8 mouse cellular contexts compared by ENCODE assay signal in the genomic region with DNA sequence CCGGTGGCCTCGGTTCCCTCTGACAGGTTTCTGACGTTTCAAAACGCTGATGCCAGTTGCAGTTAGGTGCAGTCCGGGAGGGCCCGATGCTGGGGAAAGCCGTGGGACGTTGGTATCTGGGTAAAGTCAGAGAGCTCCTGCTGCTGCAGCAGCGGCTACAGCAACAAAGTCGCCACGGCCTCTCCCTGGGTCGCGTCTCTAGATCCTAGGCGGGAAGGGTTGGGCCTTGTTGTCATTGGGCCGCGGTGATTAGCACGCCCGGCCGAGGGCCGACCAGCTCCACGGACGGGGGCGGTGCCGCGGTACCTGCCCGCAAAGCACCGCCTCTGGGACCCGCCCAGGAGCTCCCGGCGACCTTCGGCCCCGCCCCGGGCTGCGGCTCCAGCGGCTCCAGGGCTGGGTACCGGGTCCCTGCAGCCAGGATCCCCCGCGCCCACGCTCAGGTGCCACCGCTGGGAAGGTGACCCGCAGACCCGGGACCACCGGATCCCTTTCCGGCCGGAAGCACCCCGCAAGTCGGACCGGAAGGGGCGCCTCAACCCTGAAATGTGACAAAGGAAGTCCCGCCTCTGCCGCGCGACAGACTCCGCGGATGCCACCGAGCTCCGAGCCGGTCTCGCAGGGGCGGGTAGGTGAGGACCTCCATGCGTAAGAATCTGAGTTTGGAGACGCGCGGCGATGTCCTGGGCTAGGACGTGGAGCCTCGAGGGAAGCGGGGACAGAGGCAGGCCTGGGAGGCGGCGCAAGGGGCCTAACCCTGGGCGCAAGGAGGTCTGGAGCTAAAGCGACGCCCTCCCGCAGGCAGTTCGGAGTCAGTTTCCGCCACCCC. TPM values are rescaled to one million over a fixed set of nuclear protein-coding genes. Genes with fewer than 3 reads are reported as not detected.
DNase-seq lines count a peak whose midpoint lies in the region; ATAC-seq lines count a peak whose summit lies in the region.

A gene (plus strand): TSS at position 340 of the 829 bp plus-strand sequence.
A gene (minus strand): TSS at position 498 of the 829 bp plus-strand sequence.

- H3K36me3 ChIP-seq in megakaryocyte, embryonic 14.5 days (replicated peaks; ENCODE audit: low read length): peaks cover 66% of the 10 kb centered on the region

- no peaks in the 10 kb centered on the region for H3K27me3 ChIP-seq in megakaryocyte, embryonic 14.5 days (replicated peaks)

- ATAC-seq in inflammation-experienced regulatory T-cells, adult 6 months: peak; percentile 90

- no peaks in the 10 kb centered on the region for H3K9me3 ChIP-seq in megakaryocyte, embryonic 14.5 days

- intact Hi-C loops in gastrocnemius, postnatal 14 days (cut with DNase I; ENCODE audit: low total_unique reads): no loop called here

- H3K4me3 ChIP-seq in megakaryocyte, embryonic 14.5 days (replicated peaks): peak within 1 kb of the TSS; percentile 98

- peaks cover 86% of the 10 kb centered on the region for H3K4me1 ChIP-seq in megakaryocyte, embryonic 14.5 days

- DNase-seq in adrenal gland, adult (ENCODE audit: inconsistent age in 2 of 2, low spot score in 1 of 2): peak; percentile 94 to 98
- peak; percentile 90 for DNase-seq in embryo, embryonic 10 days (ENCODE audit: low spot score)
- DNase-seq in gastrocnemius, postnatal 14 days: peak; percentile 87
- peak; percentile 57 to 82 for DNase-seq in left cerebral cortex, adult 9 months (ENCODE audit: low spot score in 2 of 2)
- peak; percentile 86 to 89 for DNase-seq in right cerebral cortex, adult 2 months (ENCODE audit: low spot score in 2 of 2)
- DNase-seq in urinary bladder, postnatal 10 days (ENCODE audit: low spot score): peak; percentile 46

RNA-seq across cellular contexts. Expression of the first gene that starts in this region (rescaled TPM):
- 10 to 100 TPM; 21.9 to 22.3 TPM for total RNA-seq in gastrocnemius, postnatal 14 days (2021)
- polyA plus RNA-seq in inflammation-experienced regulatory T-cells, adult 6 months (2017; shearing (Covaris generic)): 10 to 100 TPM; 12.4 to 13.5 (median 12.6) TPM
- polyA plus RNA-seq in megakaryocyte, embryonic 14.5 days (2012; ENCODE audit: insufficient read depth, low replicate concordance): 26.9 and 28.2 TPM in 2 replicates

RNA-seq across cellular contexts. Expression of the second gene that starts in this region (rescaled TPM):
- total RNA-seq in gastrocnemius, postnatal 14 days (2021): 1 to 10 TPM; 5.1 to 6.2 TPM
- 10 to 100 TPM; 12.8 to 14.6 (median 14.2) TPM for polyA plus RNA-seq in inflammation-experienced regulatory T-cells, adult 6 months (2017; shearing (Covaris generic))
- polyA plus RNA-seq in megakaryocyte, embryonic 14.5 days (2012; ENCODE audit: insufficient read depth, low replicate concordance): 9.1 and 40.1 TPM in 2 replicates

Comparison
In these comparisons a context has a peak if more than half of its experiments do, and no peak if none do; other contexts are left out.
1. Peak in every context shown above with its lines: DNase-seq, ATAC-seq and H3K4me3 ChIP-seq.
2. DNase-seq: peak in every context shown above with its lines; median percentile 96 in adrenal gland, adult; 90 in embryo, embryonic 10 days; 88 in right cerebral cortex, adult 2 months; 87 in gastrocnemius, postnatal 14 days; 70 in left cerebral cortex, adult 9 months; 46 in urinary bladder, postnatal 10 days.